Mouse (Mus musculus) cerebellum, postnatal 10 days (tissue): ENCODE measurements around the gene Atxn2.
"Not testable (repeated sequence)": the region's sequence is repeated elsewhere in the genome, so short reads cannot be mapped to it uniquely, and the experiment has no call there.

Experiments
- DNase-seq, 2 experiments: peaks; one replicate each; pipeline ENCODE4 v3.0.0; 2021; ENCODE audit warnings: mixed read lengths in 2 of 2

The Atxn2 gene

DNA sequence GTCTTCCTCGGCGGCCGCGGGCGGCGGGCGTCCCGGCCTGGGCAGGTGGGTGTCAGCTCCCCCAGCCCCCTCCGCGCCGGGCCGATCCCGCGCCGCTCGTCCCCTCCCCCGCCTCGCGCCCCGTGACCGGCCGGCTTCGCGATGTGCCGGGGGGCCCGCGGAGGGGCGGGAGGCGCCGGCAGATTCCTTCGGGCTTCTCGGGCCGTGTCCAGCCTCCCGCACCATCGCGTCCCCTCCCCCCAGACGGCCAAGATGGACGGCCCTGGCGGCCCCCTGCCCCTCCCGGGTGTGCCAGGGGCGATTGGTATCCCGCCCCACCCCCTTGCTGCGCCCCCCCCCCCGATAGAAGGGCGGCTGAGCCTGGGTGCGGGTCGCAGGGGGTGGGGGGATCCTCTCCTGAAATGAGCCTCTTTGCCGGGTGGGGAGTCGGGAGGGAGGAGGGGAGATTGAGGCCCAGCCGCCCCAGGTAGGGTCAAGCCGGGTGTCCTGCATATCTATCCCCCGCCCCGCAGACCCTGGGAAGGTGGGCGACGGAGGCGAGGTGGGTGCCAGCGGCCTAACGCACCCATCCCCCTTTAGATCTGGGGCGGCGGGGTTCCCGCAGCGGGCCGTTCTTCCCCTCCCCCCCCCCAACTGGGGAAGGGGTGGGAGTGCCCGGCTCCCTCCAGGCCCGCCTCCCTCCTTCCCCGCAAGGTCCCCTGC, 1.2 kb downstream of the Atxn2 start:
- DNase-seq: peak; percentile 80 to 82

DNA sequence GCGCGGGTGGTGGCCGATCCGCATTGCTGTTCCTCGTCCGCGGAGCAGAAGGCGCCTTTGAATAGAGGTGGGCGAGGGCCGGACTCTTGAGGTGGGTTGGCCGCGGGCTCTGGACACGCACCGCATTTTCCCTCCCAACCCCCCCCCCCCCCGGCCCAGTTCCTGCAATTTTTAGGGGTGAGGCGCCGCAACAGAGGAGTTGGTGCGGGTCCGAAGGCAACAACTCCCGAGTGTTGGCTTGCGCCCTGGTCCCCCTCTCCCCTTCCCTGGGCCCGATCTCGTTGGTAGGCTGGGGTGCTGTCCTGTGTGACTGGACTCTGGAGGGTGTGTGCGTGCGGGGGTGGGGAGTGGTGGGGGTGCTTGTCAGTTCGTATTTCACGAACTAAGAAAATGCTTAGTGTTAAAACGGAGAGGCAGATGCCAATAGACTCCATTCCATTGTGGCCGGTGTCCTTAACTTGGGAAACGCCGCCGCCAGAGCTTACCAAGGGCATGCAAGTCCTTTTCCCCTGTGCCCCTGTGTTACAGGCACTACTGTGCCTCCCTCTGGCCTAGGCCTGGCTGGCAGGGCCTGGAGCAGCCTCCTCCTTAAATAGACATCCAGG, 1.9 kb downstream of the Atxn2 start:
- DNase-seq: peak; percentile 63 to 67

DNA sequence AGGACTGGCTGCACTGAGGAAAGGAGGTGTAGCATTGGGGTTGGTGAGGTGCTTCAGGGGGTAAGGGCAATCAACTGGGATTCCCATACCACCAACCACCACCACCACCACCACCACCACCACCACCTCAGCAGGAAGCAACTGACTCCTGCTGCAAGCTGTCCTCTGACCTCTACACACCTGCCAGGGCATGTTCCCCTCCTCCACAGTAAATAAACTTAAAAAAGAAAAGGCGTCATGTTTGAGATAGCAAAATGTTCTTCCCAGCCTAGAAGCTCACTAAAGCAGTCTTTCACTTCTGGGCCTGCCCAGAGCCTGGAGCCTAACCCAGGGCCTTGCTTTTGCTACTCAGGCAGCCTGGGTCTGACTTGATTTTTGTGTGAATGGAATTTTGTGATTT, 3.2 kb downstream of the Atxn2 start:
- no peak for DNase-seq

- DNase-seq: no peak
Measured at GRCm38 (mm10) chr5:121714928-121715327, 3.8 kb downstream of the Atxn2 start.

DNA sequence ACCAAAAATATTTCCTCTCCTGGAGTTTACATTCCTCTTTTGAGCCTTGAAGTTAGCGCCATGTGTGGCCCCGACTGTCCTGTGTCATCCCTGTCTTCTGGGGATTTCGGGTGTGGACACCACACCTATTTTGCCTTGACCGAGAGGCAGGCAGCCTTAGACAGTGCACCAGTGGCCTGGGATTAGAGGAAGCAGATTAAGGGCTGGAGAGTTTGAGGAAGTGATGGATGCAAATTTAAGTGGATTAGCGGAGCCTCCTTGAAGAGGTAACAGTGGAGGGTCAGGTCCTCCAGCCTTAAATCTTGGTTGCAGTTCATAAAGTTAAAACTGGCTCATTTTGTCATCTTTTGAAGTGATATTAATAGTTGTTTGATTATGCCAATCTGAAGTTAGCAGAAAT, 7.3 kb downstream of the Atxn2 start:
- no peak for DNase-seq

GRCm38 (mm10) chr5:121720888-121721585, 9.9 kb downstream of the Atxn2 start:
- DNase-seq: peak; percentile 34 to 39

- no peak for DNase-seq
Measured at GRCm38 (mm10) chr5:121721841-121722240, 10.7 kb downstream of the Atxn2 start.

DNA sequence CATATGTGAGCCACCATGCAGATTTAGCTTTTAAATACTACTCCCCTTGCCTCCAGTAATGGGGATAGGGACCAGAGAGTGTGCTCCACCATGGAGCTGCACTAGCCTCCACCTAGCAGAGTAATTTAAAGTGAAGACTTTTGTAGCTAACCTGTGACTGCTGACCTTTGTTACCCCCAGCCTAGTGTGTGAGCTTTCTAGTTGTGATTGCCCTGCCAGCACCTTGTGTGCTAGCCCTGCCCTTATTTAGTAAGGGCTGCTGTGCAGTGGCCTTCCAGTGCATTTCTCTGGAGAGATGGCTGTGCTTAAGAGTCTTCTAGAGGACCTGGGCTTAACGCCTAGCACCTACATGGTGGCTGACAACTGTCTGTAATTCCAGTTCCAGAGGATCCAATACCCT, 13.5 kb downstream of the Atxn2 start:
- no peak for DNase-seq

- DNase-seq: no peak
Measured at GRCm38 (mm10) chr5:121730057-121730456, 18.9 kb downstream of the Atxn2 start.

- DNase-seq: no peak
Measured at GRCm38 (mm10) chr5:121736641-121737040, 25.5 kb downstream of the Atxn2 start.

- DNase-seq: not testable (repeated sequence)
Measured at GRCm38 (mm10) chr5:121738162-121738561, 27.0 kb downstream of the Atxn2 start.

DNA sequence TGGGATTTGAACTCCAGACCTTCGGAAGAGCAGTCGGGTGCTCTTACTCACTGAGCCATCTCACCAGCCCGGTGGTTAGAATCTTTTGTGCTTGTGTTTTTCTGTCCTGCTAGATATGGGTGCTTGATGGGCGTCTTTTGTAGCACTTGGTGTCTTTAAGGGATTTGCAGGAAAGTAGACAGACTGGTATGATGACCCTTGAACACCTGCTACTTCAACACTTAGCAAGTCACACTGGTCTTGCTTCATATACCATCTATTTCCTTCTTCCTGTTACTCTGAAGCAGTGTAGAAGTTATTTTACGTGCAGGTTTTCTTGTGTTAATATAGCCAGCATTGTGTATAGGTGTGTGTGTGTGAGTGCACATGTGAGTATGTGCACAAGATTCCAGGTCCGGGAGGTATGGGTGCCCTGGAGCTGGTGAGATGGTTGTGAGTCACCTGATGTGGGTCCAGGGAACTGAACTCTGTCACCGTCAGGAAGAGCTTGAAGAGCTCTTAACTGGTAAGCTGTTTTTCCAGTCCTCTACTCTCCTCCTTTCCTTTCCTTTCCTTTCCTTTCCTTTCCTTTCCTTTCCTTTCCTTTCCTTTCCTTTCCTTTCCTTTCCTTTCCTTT, 27.5 kb downstream of the Atxn2 start:
- no peak for DNase-seq

- no peak for DNase-seq
Measured at GRCm38 (mm10) chr5:121740516-121740915, 29.4 kb downstream of the Atxn2 start.

- no peak for DNase-seq
Measured at GRCm38 (mm10) chr5:121742915-121743314, 31.8 kb downstream of the Atxn2 start.

- not testable (repeated sequence) for DNase-seq
Measured at GRCm38 (mm10) chr5:121747884-121748594, 36.9 kb downstream of the Atxn2 start.

- DNase-seq: no peak
Measured at GRCm38 (mm10) chr5:121749633-121750032, 38.5 kb downstream of the Atxn2 start.

DNA sequence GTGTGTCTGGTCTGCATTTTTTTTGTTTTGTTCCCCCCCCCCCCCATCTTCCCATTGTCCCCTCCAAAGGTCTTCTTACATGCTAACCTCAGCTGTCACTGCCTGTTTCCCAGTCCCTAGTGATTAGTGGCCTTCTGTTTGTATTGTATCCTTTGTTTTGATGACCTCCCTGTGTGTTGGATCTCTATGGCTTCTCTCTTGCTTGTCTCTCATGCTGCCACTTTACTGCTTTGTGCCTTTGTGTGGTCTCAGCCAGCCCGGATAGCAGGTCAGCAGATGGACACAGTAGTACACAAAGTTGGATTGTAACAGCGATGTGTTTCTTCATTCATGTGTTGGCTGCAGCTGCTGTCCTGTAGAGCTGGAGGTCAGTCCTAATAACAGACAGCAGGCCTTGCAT, 46.8 kb downstream of the Atxn2 start:
- DNase-seq: peak in 1 of 2 experiments; percentile 27

DNA sequence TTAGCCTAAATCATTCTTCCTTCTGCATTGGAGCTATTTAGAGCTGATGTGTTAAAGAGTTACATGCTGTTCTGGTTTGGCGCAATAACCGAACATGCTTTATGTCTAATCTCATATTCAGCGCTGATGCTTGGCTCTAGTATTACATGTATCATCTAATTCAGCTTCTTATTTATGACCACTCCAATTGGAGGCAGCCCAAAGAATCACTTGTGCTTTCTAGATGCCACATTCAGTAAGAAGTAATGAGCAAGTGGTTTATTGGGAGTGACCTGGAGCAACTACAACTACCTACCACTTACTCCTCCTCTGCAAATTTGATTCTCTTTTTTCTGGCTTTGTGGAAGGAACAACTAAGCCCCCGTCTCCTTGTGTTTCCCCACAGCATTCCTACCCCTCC, 47.2 kb downstream of the Atxn2 start:
- no peak for DNase-seq

DNA sequence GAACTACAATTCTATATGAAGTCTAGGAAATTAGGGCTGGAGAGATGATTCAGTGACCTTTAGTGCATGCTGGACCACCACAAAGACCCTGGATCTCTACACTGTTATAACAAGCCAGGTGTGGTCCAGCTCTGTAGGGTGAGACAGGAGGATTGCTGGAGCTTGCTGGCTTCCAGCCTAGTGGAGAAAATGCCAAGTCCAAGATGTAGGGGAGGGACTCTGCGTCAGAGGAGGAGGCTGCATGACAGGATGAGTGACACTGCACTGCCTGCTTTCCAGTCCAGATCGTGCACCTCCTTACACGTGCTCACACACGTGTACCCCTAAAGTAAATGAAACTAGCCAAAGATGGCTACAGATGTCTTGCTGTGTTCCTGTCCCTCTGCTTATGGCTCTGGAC, 48.8 kb downstream of the Atxn2 start:
- DNase-seq: peak; percentile 48 to 56

DNA sequence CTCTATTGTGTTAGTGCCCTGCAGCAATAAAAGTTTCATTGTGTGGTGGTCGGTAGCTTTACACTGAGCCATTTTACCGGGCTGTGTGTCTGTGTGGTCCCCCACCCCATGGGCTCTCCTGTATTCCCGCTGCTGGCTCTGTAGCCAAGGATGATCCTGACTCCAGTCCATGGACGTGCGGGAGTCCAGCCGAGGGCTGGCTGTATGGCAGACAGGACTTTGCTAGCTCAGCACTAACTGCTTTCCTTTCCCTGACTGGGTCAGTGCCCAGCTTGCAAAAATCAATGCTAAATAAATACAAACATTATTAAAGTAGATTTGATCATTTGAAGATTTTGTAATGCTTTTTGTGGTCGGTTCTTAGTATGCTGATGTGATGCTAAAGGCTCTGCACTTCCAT, 50.3 kb downstream of the Atxn2 start:
- DNase-seq: peak; percentile 41 to 58

DNA sequence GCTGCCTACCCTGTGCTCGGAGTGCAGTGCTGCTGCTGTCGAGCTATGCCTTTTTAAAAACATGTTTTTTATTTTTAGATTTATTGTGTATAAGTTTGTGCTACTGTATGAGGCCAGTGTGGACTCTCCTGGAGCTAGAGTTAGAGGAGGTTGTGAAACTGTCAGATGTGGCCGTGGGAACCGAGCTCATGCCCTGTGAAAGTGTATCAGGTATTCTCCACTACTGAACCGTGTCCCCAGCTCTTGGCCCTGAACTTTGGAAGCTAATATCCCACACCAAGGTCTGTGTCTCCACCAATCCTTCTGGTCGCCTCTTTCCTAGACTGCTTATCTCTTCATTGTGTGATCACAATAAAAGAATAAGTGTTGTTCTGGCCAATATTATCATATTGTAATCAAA, 51.8 kb downstream of the Atxn2 start:
- no peak for DNase-seq

GRCm38 (mm10) chr5:121765020-121765419, 53.9 kb downstream of the Atxn2 start:
- no peak for DNase-seq
